Mouse (Mus musculus) liver, postnatal 0 days (tissue): ENCODE measurements around the gene Moap1.

ENCODE experiments used
- CTCF ChIP-seq: sonication (generic); IDR thresholded peaks from 2 replicates; pipeline ENCODE4 v1.5.1; 2016; ENCODE audit warnings: antibody characterized with exemption, low read depth
- EP300 ChIP-seq: IDR thresholded peaks from 2 replicates; pipeline ENCODE4 v1.6.1; 2016; ENCODE audit warnings: antibody characterized with exemption, low read depth, mild to moderate bottlenecking

DNA sequence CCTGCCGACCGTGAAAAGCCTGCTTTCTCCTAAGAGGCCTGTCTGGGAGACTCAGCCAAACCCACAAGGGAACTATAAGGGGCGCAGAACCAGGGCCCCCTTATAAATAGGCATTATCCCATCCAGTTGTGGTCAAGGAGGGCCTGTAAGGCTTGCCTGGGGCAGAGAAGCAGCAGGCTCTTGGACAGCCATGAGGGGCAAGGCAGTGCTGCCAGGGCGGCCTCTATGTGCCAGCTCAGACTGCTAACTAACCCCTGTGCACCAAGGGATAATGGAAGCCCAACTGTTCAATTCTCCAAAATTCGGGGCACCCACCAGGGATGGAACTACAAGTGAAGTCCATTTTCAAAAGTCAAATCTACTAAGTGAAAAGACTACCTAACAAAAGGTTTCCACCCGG, 40.0 kb downstream of the Moap1 start:
- TF ChIP-seq CTCF (no peak), EP300 (no peak)
